Mouse (Mus musculus) spleen, adult 2 months (tissue): ENCODE measurements around the gene Zmynd12.

Experiments used
- CTCF ChIP-seq: fragments of 200-500 bp; IDR thresholded peaks from 2 replicates; pipeline ENCODE4 v1.5.1; 2011; ENCODE audit warnings: mild to moderate bottlenecking, inconsistent platforms; ENCODE audit not compliant: insufficient read depth, insufficient read length, insufficient replicate concordance; ENCODE audit errors: extremely low read depth
- POLR2A ChIP-seq: fragments of 200-500 bp; IDR thresholded peaks from 2 replicates; pipeline ENCODE4 v1.6.1; 2011; ENCODE audit warnings: low read depth, low read length, inconsistent platforms

DNA sequence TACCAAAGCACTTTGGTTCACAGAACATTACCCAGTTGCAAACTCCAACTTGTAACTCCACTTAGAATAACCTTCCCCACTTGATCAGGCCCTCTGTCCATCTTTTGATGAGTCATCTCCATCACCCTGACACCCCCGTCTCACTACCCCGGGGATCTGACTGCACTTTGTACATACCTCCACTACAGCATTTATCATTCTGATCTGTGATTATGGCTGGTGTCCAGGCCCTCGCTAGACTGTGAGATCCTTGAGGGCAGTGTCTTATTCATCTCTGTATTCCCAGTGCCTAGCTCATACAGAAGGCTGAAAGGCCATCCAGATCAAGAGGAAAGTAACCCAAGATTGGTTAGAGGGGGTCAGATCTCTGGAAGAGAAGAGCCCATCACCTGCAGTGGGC is 1.4 kb upstream of the Zmynd12 start:
- no peak for TF ChIP-seq CTCF
- TF ChIP-seq POLR2A: no peak
